Mouse (Mus musculus): Measurements from ENCODE around the gene A530084C06Rik. TPM values are rescaled to one million over a fixed set of nuclear protein-coding genes. Genes with fewer than 3 reads are reported as not detected.
A peak's percentile ranks its signal among the peaks of the same experiment; 100 is the strongest.

A530084C06Rik gene
- not detected in 2 replicates for polyA plus RNA-seq (2015; fragmentation: Nextera tagmentation; extraction: Ambion mirVana)

DNA sequence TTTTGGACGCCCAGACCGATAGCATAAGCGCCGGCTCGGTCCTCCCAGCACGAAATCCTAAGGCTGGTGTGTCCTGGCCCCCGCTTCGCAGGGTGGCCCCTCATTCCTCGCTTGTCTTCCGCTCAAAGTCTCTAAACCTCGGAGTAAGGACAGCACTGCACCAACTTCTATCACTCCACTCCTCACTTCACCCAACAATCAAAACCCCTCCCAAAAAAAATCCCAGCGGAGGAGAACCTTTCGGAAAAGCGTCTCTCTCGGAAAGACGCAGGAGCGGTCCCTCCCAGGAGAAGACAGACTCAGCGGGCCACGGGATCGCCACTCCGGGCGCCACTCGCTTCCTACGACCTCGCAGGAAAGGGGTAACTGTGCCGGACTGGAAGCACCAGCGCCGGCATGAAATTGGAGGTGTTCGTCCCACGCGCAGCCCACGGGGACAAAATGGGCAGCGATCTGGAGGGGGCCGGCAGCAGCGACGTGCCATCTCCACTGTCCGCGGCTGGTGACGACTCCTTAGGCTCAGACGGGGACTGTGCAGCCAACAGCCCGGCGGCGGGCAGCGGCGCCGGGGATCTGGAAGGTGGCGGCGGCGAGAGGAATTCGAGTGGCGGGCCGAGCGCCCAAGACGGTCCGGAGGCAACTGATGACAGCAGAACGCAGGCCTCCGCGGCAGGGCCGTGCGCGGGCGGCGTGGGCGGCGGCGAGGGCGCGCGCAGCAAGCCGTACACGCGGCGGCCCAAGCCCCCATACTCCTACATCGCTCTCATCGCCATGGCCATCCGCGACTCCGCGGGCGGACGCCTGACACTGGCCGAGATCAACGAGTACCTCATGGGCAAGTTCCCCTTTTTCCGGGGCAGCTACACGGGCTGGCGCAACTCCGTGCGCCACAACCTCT, at the start of gene A530084C06Rik:
A530084C06Rik (minus strand) TSS at position 813 of the 898 bp plus-strand sequence.
- Histone ChIP-seq H3K27me3 (peaks cover 97% of the 10 kb centered on the region), H3K4me1 (peaks cover 30% of the 10 kb centered on the region), H3K27ac (0 out of 2 replicates have a peak within 1 kb of the TSS, but pooled peaks have one; percentile 45), H3K36me3 (no peaks in the 10 kb centered on the region), H3K9ac (peak within 1 kb of the TSS; percentile 35), H3K9me3 (replicated peaks) (no peaks in the 10 kb centered on the region), H3K4me3 (replicated peaks) (peak within 1 kb of the TSS; percentile 60), H3K4me2 (peak within 1 kb of the TSS; percentile 100)
- peak; percentile 35 for ATAC-seq (replicated peaks; ENCODE audit: low FRiP score)
- under 1% methylated on average over 81 of the region's 88 CpGs for WGBS

- no peak overlapping the region for H3K4me2 ChIP-seq
- no peak overlapping the region for H3K27ac ChIP-seq
- H3K27me3 ChIP-seq = peaks cover 19% of the 10 kb centered on the region
- WGBS = 72% methylated on average over 6 of the region's 6 CpGs
- H3K9ac ChIP-seq = no peak overlapping the region
- no peaks in the 10 kb centered on the region for H3K9me3 ChIP-seq (replicated peaks)
- H3K36me3 ChIP-seq = no peaks in the 10 kb centered on the region
- no peak for ATAC-seq (replicated peaks; ENCODE audit: low FRiP score)
- H3K4me1 ChIP-seq = no peaks in the 10 kb centered on the region
- H3K4me3 ChIP-seq (replicated peaks) = no peak overlapping the region
Measured at GRCm38 (mm10) chr13:31603964-31604363, 44.8 kb upstream of the A530084C06Rik start.

- Histone ChIP-seq H3K4me1 (no peaks in the 10 kb centered on the region), H3K9me3 (replicated peaks) (no peaks in the 10 kb centered on the region), H3K27ac (no peak overlapping the region), H3K9ac (no peak overlapping the region), H3K36me3 (no peaks in the 10 kb centered on the region), H3K4me2 (no peak overlapping the region), H3K4me3 (replicated peaks) (no peak overlapping the region), H3K27me3 (no peaks in the 10 kb centered on the region)
- WGBS = 85% methylated on average over 5 of the region's 5 CpGs
- no peak for ATAC-seq (replicated peaks; ENCODE audit: low FRiP score)
Measured at GRCm38 (mm10) chr13:31599576-31599975, 40.4 kb upstream of the A530084C06Rik start.

- Histone ChIP-seq H3K9ac (no peak overlapping the region), H3K36me3 (no peaks in the 10 kb centered on the region), H3K27ac (no peak overlapping the region), H3K4me3 (replicated peaks) (no peak overlapping the region), H3K27me3 (no peaks in the 10 kb centered on the region), H3K4me2 (no peak overlapping the region), H3K9me3 (replicated peaks) (no peaks in the 10 kb centered on the region), H3K4me1 (no peaks in the 10 kb centered on the region)
- no peak for ATAC-seq (replicated peaks; ENCODE audit: low FRiP score)
- WGBS = 48% methylated on average over 5 of the region's 5 CpGs
Measured at GRCm38 (mm10) chr13:31587341-31587740, 28.2 kb upstream of the A530084C06Rik start.

DNA sequence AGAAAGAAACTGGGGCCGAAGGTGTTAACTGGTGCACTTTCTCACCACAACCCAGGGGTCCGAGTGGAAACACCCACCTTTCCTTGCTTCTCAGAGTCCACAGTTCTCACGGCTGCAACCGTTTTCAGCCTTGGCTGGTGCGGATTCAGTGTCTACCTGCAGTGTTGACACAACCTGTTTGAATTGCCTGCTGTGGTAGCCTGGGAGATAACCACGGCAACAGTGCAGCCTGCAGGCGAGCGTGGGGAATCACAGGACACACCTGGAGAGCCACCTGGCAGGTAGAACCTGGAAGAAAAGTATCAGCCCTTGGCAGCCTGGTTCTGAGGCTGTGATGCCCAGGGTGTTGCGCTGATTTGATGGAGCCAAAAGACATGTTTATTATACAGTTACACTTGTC, 20.7 kb upstream of the A530084C06Rik start:
- 63% methylated on average over 9 of the region's 9 CpGs for WGBS
- no peak overlapping the region for H3K27ac ChIP-seq
- no peak overlapping the region for H3K4me2 ChIP-seq
- no peak overlapping the region for H3K4me3 ChIP-seq (replicated peaks)
- H3K4me1 ChIP-seq = peaks cover 4% of the 10 kb centered on the region; the same call in 1 of the 2 replicates
- H3K9ac ChIP-seq = no peak overlapping the region
- ATAC-seq (replicated peaks; ENCODE audit: low FRiP score) = no peak
- H3K36me3 ChIP-seq = no peaks in the 10 kb centered on the region
- H3K9me3 ChIP-seq (replicated peaks) = no peaks in the 10 kb centered on the region
- H3K27me3 ChIP-seq = peaks cover 20% of the 10 kb centered on the region

DNA sequence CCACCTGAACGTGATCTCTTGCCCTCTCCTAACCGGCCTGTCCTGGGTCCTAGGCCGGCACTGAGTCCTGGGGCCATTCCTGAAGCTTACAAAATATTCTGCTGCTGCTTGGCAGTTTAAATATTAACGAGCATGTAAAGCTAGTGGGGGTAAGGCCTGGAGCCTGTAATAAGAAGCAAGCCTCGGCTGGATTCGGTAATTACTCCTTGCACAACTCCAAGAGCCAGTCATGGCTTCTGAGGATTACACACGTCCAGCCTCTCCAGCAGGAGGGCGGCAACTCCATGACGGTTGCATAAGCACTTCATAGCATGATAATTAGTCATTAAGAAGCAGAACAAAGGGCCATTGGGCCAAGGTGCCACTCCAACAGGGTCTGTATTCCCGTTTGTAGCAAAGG, 19.3 kb upstream of the A530084C06Rik start:
- H3K9ac ChIP-seq = no peak overlapping the region
- no peaks in the 10 kb centered on the region for H3K9me3 ChIP-seq (replicated peaks)
- no peaks in the 10 kb centered on the region for H3K36me3 ChIP-seq
- peak; percentile 94 for ATAC-seq (replicated peaks; ENCODE audit: low FRiP score)
- peaks cover 28% of the 10 kb centered on the region for H3K27me3 ChIP-seq
- 44% methylated on average over 10 of the region's 10 CpGs for WGBS
- H3K4me1 ChIP-seq = peaks cover 4% of the 10 kb centered on the region; the same call in 1 of the 2 replicates
- H3K27ac ChIP-seq = peak overlapping the region; percentile 23; the same call in 1 of the 2 replicates
- H3K4me3 ChIP-seq (replicated peaks) = no peak overlapping the region
- no peak overlapping the region for H3K4me2 ChIP-seq

DNA sequence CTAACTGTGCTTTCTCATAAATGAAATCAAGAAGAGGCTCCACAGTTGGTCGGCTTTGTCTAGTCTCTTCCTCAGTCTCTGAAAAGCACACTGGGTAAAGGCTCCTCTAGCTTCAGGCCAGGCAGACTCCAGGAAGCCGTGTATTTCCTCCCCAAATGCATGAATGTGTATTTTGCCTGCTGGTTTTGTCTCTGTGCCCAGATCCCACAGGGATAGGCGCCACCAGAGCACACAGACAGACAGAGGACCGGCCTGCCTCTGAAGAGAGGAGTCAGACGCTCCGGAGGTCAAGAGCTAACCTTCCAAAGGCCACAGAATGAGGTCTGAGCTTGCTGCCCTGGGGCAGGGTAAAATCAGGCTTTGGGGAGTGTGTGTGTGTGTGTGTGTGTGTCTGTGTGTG, 18.4 kb upstream of the A530084C06Rik start:
- Histone ChIP-seq H3K27ac (no peak overlapping the region), H3K9ac (no peak overlapping the region), H3K36me3 (no peaks in the 10 kb centered on the region), H3K4me3 (replicated peaks) (no peak overlapping the region), H3K4me2 (no peak overlapping the region), H3K9me3 (replicated peaks) (no peaks in the 10 kb centered on the region), H3K4me1 (peaks cover 4% of the 10 kb centered on the region; the same call in 1 of the 2 replicates), H3K27me3 (peaks cover 33% of the 10 kb centered on the region)
- 0 out of 2 replicates have a peak, but pooled peaks have one; percentile 30 for ATAC-seq (replicated peaks; ENCODE audit: low FRiP score)
- WGBS = 24% methylated on average over 6 of the region's 6 CpGs

DNA sequence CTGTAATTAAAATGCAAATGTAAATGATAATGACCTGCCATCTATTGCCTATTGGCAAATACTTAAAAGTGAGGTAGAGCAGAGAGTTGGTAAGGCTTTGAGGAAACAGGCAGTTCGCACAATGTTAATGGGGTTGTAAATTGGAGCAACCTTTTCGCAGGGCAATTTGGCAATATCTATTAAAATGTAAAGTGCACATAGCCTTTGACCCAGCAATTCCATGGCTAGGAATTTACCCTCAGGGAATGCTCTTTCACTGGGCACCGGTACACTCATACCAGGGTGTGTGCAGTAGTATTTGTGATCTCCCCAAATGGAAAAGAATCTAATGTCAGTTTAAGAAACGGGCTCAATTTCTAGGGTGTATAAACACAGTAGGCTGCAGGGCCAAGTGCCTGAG, 17.6 kb upstream of the A530084C06Rik start:
- no peaks in the 10 kb centered on the region for H3K36me3 ChIP-seq
- no peaks in the 10 kb centered on the region for H3K9me3 ChIP-seq (replicated peaks)
- peaks cover 33% of the 10 kb centered on the region for H3K27me3 ChIP-seq
- H3K27ac ChIP-seq = no peak overlapping the region
- peaks cover 4% of the 10 kb centered on the region; the same call in 1 of the 2 replicates for H3K4me1 ChIP-seq
- no peak overlapping the region for H3K4me3 ChIP-seq (replicated peaks)
- no peak overlapping the region for H3K4me2 ChIP-seq
- WGBS = 34% methylated on average over 4 of the region's 4 CpGs
- ATAC-seq (replicated peaks; ENCODE audit: low FRiP score) = no peak
- H3K9ac ChIP-seq = no peak overlapping the region

DNA sequence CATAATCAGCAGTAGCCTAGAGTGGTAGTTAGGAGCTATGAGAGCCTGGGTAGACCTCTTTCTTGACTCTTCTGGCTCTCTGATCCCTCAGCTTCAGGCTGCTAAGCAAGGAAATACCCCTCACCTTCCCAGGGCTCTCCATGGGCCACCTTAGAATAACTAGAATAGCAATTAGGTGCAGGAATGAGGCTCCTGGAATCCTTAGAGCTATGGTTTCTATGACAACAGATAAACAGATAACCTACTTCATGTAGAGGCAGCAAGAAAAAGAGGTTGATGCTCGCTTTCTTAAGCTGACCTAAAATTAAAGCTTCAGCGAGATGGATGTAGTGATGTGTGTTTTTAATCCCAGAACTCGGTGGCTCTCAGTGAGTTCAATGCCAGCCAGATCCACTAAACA, 15.5 kb upstream of the A530084C06Rik start:
- Histone ChIP-seq H3K27me3 (peaks cover 39% of the 10 kb centered on the region), H3K4me1 (peaks cover 4% of the 10 kb centered on the region; the same call in 1 of the 2 replicates), H3K4me3 (replicated peaks) (no peak overlapping the region), H3K4me2 (no peak overlapping the region), H3K27ac (no peak overlapping the region), H3K9ac (no peak overlapping the region), H3K9me3 (replicated peaks) (no peaks in the 10 kb centered on the region), H3K36me3 (no peaks in the 10 kb centered on the region)
- WGBS = 89% methylated on average over 3 of the region's 3 CpGs
- no peak for ATAC-seq (replicated peaks; ENCODE audit: low FRiP score)

- no peak overlapping the region for H3K4me2 ChIP-seq
- no peaks in the 10 kb centered on the region for H3K36me3 ChIP-seq
- 88% methylated on average over 10 of the region's 10 CpGs for WGBS
- H3K9ac ChIP-seq = no peak overlapping the region
- no peaks in the 10 kb centered on the region for H3K4me1 ChIP-seq
- no peak for ATAC-seq (replicated peaks; ENCODE audit: low FRiP score)
- H3K4me3 ChIP-seq (replicated peaks) = no peak overlapping the region
- no peaks in the 10 kb centered on the region for H3K9me3 ChIP-seq (replicated peaks)
- H3K27me3 ChIP-seq = peaks cover 47% of the 10 kb centered on the region
- no peak overlapping the region for H3K27ac ChIP-seq
Measured at GRCm38 (mm10) chr13:31572806-31573508, 13.8 kb upstream of the A530084C06Rik start.

DNA sequence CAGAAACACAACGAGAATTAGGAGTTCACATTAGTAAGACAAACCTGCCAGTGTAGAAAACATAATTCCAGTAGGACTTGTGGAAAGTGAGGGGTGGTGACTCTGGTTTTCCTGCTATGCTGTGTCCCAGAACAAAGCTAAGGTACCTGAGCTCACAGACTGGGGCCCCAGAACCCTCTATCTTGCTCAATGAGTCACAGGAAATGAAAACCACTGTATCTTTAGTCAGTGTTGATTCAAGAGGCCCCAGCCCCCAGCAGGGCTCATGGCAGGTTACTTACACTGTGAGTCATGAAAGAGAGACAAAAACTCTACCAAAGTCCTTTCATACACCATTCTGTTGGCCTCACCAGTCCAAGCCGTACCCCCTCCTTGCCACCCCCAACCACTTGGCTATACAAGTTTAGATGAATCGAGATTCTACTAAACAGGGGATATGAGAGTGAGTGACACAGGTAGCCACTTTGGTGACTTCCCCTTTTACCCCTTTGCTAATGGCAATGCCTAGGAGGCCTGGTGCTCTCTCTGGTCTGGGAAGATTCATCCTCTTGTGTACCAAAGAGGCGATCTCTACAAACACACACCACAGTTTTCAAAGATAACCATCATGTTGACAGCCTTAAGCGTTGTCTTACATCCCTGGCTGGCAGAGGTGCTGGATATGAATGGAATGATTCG, 8.6 kb upstream of the A530084C06Rik start:
- no peak overlapping the region for H3K27ac ChIP-seq
- H3K36me3 ChIP-seq = no peaks in the 10 kb centered on the region
- no peak overlapping the region for H3K9ac ChIP-seq
- ATAC-seq (replicated peaks; ENCODE audit: low FRiP score) = no peak
- no peaks in the 10 kb centered on the region for H3K4me1 ChIP-seq
- peaks cover 66% of the 10 kb centered on the region for H3K27me3 ChIP-seq
- H3K4me2 ChIP-seq = no peak overlapping the region
- H3K9me3 ChIP-seq (replicated peaks) = no peaks in the 10 kb centered on the region
- 88% methylated on average over 6 of the region's 6 CpGs for WGBS
- no peak overlapping the region for H3K4me3 ChIP-seq (replicated peaks)
